Mouse (Mus musculus): ENCODE data around the gene Mthfd2. TPM values are rescaled to one million over a fixed set of nuclear protein-coding genes. Genes with fewer than 3 reads are reported as not detected.

The Mthfd2 gene
- polyA plus RNA-seq, 1 experiment from 2014 or later, result 42.0 TPM

- no peak overlapping the region for H3K27ac ChIP-seq
- H3K4me2 ChIP-seq (replicated peaks), result no peak overlapping the region
- H3K4me3 ChIP-seq (replicated peaks), result no peak overlapping the region
- no peaks in the 10 kb centered on the region for H3K27me3 ChIP-seq (replicated peaks)
- 60% methylated on average over 7 of the region's 7 CpGs for WGBS
- H3K36me3 ChIP-seq, result 0 out of 2 replicates have a peak, but pooled peaks cover 2% of the 10 kb centered on the region
- H3K4me1 ChIP-seq (replicated peaks), result no peaks in the 10 kb centered on the region
- ATAC-seq, result peak; percentile 94
- H3K9me3 ChIP-seq, result no peaks in the 10 kb centered on the region
- H3K9ac ChIP-seq, result no peak overlapping the region
Measured at GRCm38 (mm10) chr6:83300447-83301229, 25.1 kb downstream of the Mthfd2 start.

GRCm38 (mm10) chr6:83280256-83280955, 45.3 kb downstream of the Mthfd2 start:
- Histone ChIP-seq H3K27ac (no peak overlapping the region), H3K9me3 (no peaks in the 10 kb centered on the region), H3K27me3 (replicated peaks) (no peaks in the 10 kb centered on the region), H3K4me3 (replicated peaks) (no peak overlapping the region), H3K4me2 (replicated peaks) (no peak overlapping the region), H3K4me1 (replicated peaks) (no peaks in the 10 kb centered on the region), H3K9ac (no peak overlapping the region), H3K36me3 (no peaks in the 10 kb centered on the region)
- 79% methylated on average over 8 of the region's 8 CpGs for WGBS
- no peak for ATAC-seq

DNA sequence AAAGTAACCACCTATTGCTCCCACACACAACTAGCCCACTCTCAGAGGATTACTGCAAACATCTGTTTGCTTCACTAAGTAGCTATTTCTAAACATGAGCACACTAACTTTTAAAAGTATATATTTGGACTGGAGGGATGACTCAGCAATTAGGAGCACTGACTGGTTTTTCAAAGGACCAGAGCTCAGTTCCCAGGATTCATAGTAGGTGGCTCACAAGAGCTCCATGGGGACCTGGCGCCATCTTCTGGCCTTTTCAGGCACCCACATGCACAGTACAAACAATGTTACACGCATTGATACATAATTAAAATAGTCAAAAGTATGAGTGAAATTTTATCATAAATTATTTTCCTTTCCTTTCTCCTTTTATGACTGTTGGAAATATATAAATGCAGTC, 46.8 kb downstream of the Mthfd2 start:
- H3K9me3 ChIP-seq, result no peaks in the 10 kb centered on the region
- H3K4me2 ChIP-seq (replicated peaks), result no peak overlapping the region
- 25% methylated on average over 2 of the region's 2 CpGs for WGBS
- no peaks in the 10 kb centered on the region for H3K36me3 ChIP-seq
- no peak overlapping the region for H3K4me3 ChIP-seq (replicated peaks)
- H3K4me1 ChIP-seq (replicated peaks), result no peaks in the 10 kb centered on the region
- H3K9ac ChIP-seq, result no peak overlapping the region
- no peaks in the 10 kb centered on the region for H3K27me3 ChIP-seq (replicated peaks)
- no peak for ATAC-seq
- no peak overlapping the region for H3K27ac ChIP-seq

- H3K4me2 ChIP-seq (replicated peaks), result no peak overlapping the region
- no peak overlapping the region for H3K9ac ChIP-seq
- ATAC-seq, result no peak
- 64% methylated on average over 13 of the region's 13 CpGs for WGBS
- no peaks in the 10 kb centered on the region for H3K36me3 ChIP-seq
- H3K4me1 ChIP-seq (replicated peaks), result no peaks in the 10 kb centered on the region
- H3K9me3 ChIP-seq, result no peaks in the 10 kb centered on the region
- no peak overlapping the region for H3K4me3 ChIP-seq (replicated peaks)
- no peaks in the 10 kb centered on the region for H3K27me3 ChIP-seq (replicated peaks)
- no peak overlapping the region for H3K27ac ChIP-seq
Measured at GRCm38 (mm10) chr6:83277151-83277550, 48.6 kb downstream of the Mthfd2 start.

- no peak overlapping the region for H3K4me3 ChIP-seq (replicated peaks)
- no peak overlapping the region for H3K27ac ChIP-seq
- H3K4me2 ChIP-seq (replicated peaks), result no peak overlapping the region
- H3K36me3 ChIP-seq, result no peaks in the 10 kb centered on the region
- no peak overlapping the region for H3K9ac ChIP-seq
- no peaks in the 10 kb centered on the region for H3K9me3 ChIP-seq
- no peaks in the 10 kb centered on the region for H3K4me1 ChIP-seq (replicated peaks)
- WGBS, result 82% methylated on average over 11 of the region's 11 CpGs
- H3K27me3 ChIP-seq (replicated peaks), result no peaks in the 10 kb centered on the region
- no peak for ATAC-seq
Measured at GRCm38 (mm10) chr6:83273733-83274132, 52.0 kb downstream of the Mthfd2 start.

- Histone ChIP-seq H3K27ac (peak overlapping the region; percentile 81), H3K9ac (peak overlapping the region; percentile 71), H3K4me3 (replicated peaks) (peak overlapping the region; percentile 60), H3K4me1 (replicated peaks) (peaks cover 5% of the 10 kb centered on the region; the same call in 1 of the 2 replicates), H3K4me2 (replicated peaks) (peak overlapping the region; percentile 76), H3K27me3 (replicated peaks) (no peaks in the 10 kb centered on the region), H3K9me3 (no peaks in the 10 kb centered on the region), H3K36me3 (no peaks in the 10 kb centered on the region)
- ATAC-seq, result peak; percentile 96
- WGBS, result 2% methylated on average over 28 of the region's 28 CpGs
Measured at GRCm38 (mm10) chr6:83268144-83269010, 57.3 kb downstream of the Mthfd2 start.

- Histone ChIP-seq H3K4me1 (replicated peaks) (peaks cover 5% of the 10 kb centered on the region; the same call in 1 of the 2 replicates), H3K27ac (no peak overlapping the region), H3K9ac (no peak overlapping the region), H3K9me3 (no peaks in the 10 kb centered on the region), H3K4me3 (replicated peaks) (no peak overlapping the region), H3K36me3 (no peaks in the 10 kb centered on the region), H3K27me3 (replicated peaks) (no peaks in the 10 kb centered on the region), H3K4me2 (replicated peaks) (peak overlapping the region; percentile 76)
- no peak for ATAC-seq
- WGBS, result 73% methylated on average over 4 of the region's 4 CpGs
Measured at GRCm38 (mm10) chr6:83267616-83268015, 58.1 kb downstream of the Mthfd2 start.

DNA sequence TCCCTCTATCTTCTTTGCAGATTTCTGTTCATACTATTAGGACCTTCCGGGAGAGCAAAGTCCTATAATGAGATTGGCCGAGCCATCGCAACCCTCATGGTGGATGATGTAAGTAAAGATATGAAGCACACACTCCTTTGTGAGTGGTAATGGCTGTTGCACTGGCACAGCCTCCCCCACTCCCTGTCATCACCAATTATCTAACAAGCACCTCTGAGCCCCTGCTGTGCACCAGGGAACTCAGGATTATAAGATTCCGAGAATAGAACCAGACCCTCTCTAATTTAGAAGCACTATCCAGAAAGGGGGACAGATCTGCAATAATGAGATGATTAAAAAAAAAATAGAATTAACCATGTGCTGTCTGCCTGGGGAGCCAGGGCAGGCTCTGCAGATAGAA, 60.1 kb downstream of the Mthfd2 start:
- H3K4me3 ChIP-seq (replicated peaks), result no peak overlapping the region
- no peaks in the 10 kb centered on the region for H3K9me3 ChIP-seq
- H3K4me1 ChIP-seq (replicated peaks), result peaks cover 5% of the 10 kb centered on the region; the same call in 1 of the 2 replicates
- no peak for ATAC-seq
- H3K4me2 ChIP-seq (replicated peaks), result no peak overlapping the region
- no peak overlapping the region for H3K9ac ChIP-seq
- no peaks in the 10 kb centered on the region for H3K27me3 ChIP-seq (replicated peaks)
- H3K27ac ChIP-seq, result no peak overlapping the region
- WGBS, result 86% methylated on average over 4 of the region's 4 CpGs
- no peaks in the 10 kb centered on the region for H3K36me3 ChIP-seq

DNA sequence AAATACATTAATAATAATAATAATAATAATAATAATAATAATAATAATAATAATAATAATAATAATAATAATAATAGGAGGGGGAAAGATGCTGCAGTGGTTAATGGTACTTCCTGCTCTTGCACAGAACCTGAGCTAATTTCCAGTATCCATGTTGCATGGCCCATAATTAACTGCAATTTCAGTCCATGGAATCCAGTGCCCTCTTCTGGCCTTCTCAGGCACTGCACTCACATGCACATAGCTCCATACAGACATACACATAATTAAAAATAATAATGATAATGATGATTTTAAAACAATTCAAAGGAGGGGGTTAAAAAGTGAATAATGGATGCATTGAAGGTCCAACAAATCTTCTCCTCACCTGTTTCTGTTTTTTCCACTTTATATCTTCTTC, 60.5 kb downstream of the Mthfd2 start:
- Histone ChIP-seq H3K9ac (no peak overlapping the region), H3K4me2 (replicated peaks) (no peak overlapping the region), H3K4me3 (replicated peaks) (no peak overlapping the region), H3K4me1 (replicated peaks) (peaks cover 5% of the 10 kb centered on the region; the same call in 1 of the 2 replicates), H3K27me3 (replicated peaks) (no peaks in the 10 kb centered on the region), H3K36me3 (no peaks in the 10 kb centered on the region), H3K9me3 (no peaks in the 10 kb centered on the region), H3K27ac (no peak overlapping the region)
- no peak for ATAC-seq

DNA sequence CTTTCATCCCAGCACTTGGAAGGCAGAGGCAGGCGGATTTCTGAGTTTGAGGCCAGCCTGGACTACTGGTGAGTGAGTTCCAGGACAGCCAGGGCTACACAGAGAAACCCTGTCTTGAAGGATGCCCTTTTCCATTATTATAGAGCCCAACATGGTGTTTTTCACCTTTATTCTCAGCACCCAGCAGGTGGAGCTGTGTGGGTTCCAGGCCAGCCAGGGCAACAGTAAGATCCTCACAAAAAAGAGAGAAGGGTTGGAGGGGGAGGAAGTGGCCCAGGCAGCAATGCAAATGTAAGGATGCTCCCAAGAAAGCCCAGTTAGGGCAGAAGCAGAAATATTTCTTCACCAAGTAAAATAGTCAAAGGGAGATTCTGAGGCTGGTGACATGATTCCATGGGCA, 61.2 kb downstream of the Mthfd2 start:
- peaks cover 5% of the 10 kb centered on the region; the same call in 1 of the 2 replicates for H3K4me1 ChIP-seq (replicated peaks)
- no peak for ATAC-seq
- H3K4me2 ChIP-seq (replicated peaks), result no peak overlapping the region
- no peaks in the 10 kb centered on the region for H3K27me3 ChIP-seq (replicated peaks)
- H3K9me3 ChIP-seq, result no peaks in the 10 kb centered on the region
- no peaks in the 10 kb centered on the region for H3K36me3 ChIP-seq
- no peak overlapping the region for H3K9ac ChIP-seq
- no peak overlapping the region for H3K4me3 ChIP-seq (replicated peaks)
- 81% methylated on average over 1 of the region's 1 CpGs for WGBS
- H3K27ac ChIP-seq, result no peak overlapping the region

All from intestine, embryonic 15.5 days (tissue).